Mouse (Mus musculus) cortical plate, adult 2 months (tissue): ENCODE measurements around the gene Igsf9. TPM values are rescaled to one million over a fixed set of nuclear protein-coding genes. Genes with fewer than 3 reads are reported as not detected.

Experiments
- H3K27ac ChIP-seq: fragments of 200-500 bp; 2 replicates; pipeline ENCODE4 v1.5.1; 2012; ENCODE audit warnings: low read length, control low read depth, inconsistent platforms; ENCODE audit not compliant: insufficient read depth
- H3K4me1 ChIP-seq: fragments of 200-500 bp; 2 replicates; pipeline ENCODE4 v1.6.1; 2011; ENCODE audit warnings: low read length; ENCODE audit not compliant: control insufficient read depth, insufficient read depth
- H3K4me3 ChIP-seq: fragments of 200-500 bp; 2 replicates; pipeline ENCODE4 v1.5.1; 2011; ENCODE audit warnings: mild to moderate bottlenecking, low read length, control low read depth; ENCODE audit not compliant: insufficient read depth
- CTCF ChIP-seq: fragments of 200-500 bp; IDR thresholded peaks from 2 replicates; pipeline ENCODE4 v1.5.1; 2011; ENCODE audit warnings: mild to moderate bottlenecking, control low read depth, low read length; ENCODE audit not compliant: insufficient read depth; ENCODE audit errors: extremely low read depth
- POLR2A ChIP-seq: fragments of 200-500 bp; IDR thresholded peaks from 2 replicates; pipeline ENCODE4 v1.6.1; 2011; ENCODE audit warnings: mild to moderate bottlenecking, low read length, control low read depth; ENCODE audit not compliant: insufficient read depth; ENCODE audit errors: extremely low read depth
- polyA plus RNA-seq: library from polyadenylated mRNA; depleted of rRNA; stranded (reverse); fragments of >200 nt; gene quantifications from 2 replicates; pipeline ENCODE4 v1.2.3, GENCODE M21; 2012

The Igsf9 gene
- polyA plus RNA-seq, 1 experiment = 15.6 TPM

GRCm38 (mm10) chr1:172450848-172451470 is 30.6 kb upstream of the Igsf9 start:
- no peak for TF ChIP-seq POLR2A
- TF ChIP-seq CTCF = no peak
- Histone ChIP-seq H3K4me1 (no peaks in the 10 kb centered on the region), H3K27ac (no peak overlapping the region), H3K4me3 (no peak overlapping the region)

- no peak for TF ChIP-seq POLR2A
- no peak for TF ChIP-seq CTCF
- Histone ChIP-seq H3K4me1 (no peaks in the 10 kb centered on the region), H3K27ac (no peak overlapping the region), H3K4me3 (no peak overlapping the region)
Observed at GRCm38 (mm10) chr1:172452911-172453310, 28.7 kb upstream of the Igsf9 start.

GRCm38 (mm10) chr1:172453810-172454209 is 27.8 kb upstream of the Igsf9 start:
- Histone ChIP-seq H3K4me3 (no peak overlapping the region), H3K27ac (no peak overlapping the region), H3K4me1 (no peaks in the 10 kb centered on the region)
- no peak for TF ChIP-seq POLR2A
- TF ChIP-seq CTCF = no peak

- Histone ChIP-seq H3K27ac (no peak overlapping the region), H3K4me3 (no peak overlapping the region), H3K4me1 (no peaks in the 10 kb centered on the region)
- TF ChIP-seq POLR2A (no peak), CTCF (no peak)
Observed at GRCm38 (mm10) chr1:172455416-172455815, 26.2 kb upstream of the Igsf9 start.

GRCm38 (mm10) chr1:172456001-172456677 is 25.4 kb upstream of the Igsf9 start:
- TF ChIP-seq CTCF (no peak), POLR2A (no peak)
- Histone ChIP-seq H3K27ac (no peak overlapping the region), H3K4me1 (no peaks in the 10 kb centered on the region), H3K4me3 (no peak overlapping the region)

- Histone ChIP-seq H3K4me1 (no peaks in the 10 kb centered on the region), H3K4me3 (no peak overlapping the region), H3K27ac (no peak overlapping the region)
- TF ChIP-seq CTCF = no peak
- no peak for TF ChIP-seq POLR2A
Observed at GRCm38 (mm10) chr1:172457196-172457595, 24.4 kb upstream of the Igsf9 start.

- TF ChIP-seq CTCF = no peak
- TF ChIP-seq POLR2A = no peak
- H3K4me3 ChIP-seq = no peak overlapping the region
- H3K4me1 ChIP-seq = no peaks in the 10 kb centered on the region
- no peak overlapping the region for H3K27ac ChIP-seq
Observed at GRCm38 (mm10) chr1:172458041-172458440, 23.5 kb upstream of the Igsf9 start.

- Histone ChIP-seq H3K4me1 (no peaks in the 10 kb centered on the region), H3K4me3 (no peak overlapping the region), H3K27ac (no peak overlapping the region)
- TF ChIP-seq CTCF (no peak), POLR2A (no peak)
Observed at GRCm38 (mm10) chr1:172461602-172462001, 20.0 kb upstream of the Igsf9 start.

GRCm38 (mm10) chr1:172462534-172462933 is 19.1 kb upstream of the Igsf9 start:
- no peak for TF ChIP-seq CTCF
- TF ChIP-seq POLR2A = no peak
- Histone ChIP-seq H3K4me3 (no peak overlapping the region), H3K27ac (no peak overlapping the region), H3K4me1 (no peaks in the 10 kb centered on the region)

- TF ChIP-seq POLR2A (no peak), CTCF (no peak)
- Histone ChIP-seq H3K27ac (no peak overlapping the region), H3K4me1 (no peaks in the 10 kb centered on the region), H3K4me3 (no peak overlapping the region)
Observed at GRCm38 (mm10) chr1:172463387-172464333, 17.9 kb upstream of the Igsf9 start.
